Mouse (Mus musculus) heart, postnatal 36 days (tissue): Measurements from ENCODE around the gene Slc6a9. TPM values are rescaled to one million over a fixed set of nuclear protein-coding genes. Genes with fewer than 3 reads are reported as not detected.

Experiments used
- DNase-seq, 2 experiments: peaks; one replicate each; pipeline ENCODE4 v3.0.0; 2021 to 2022
- intact Hi-C: fragments of 180-260 bp; cut with DNase I; formaldehyde crosslinking; loops from one replicate; pipeline ENCODE4 v1.15.1; 2025
- total RNA-seq, 2 experiments: library from RNA; stranded (reverse); gene quantifications; 2 replicates each; pipeline ENCODE4 v1.2.3; 2021

Gene Slc6a9
- total RNA-seq = 1 to 10 TPM; 4.3 to 4.7 TPM

- intact Hi-C loops = loop anchor here (10.0 kb wide), 1 partner anchor 460 kb away; the partner anchor contains the start of gene Ptprf
- no peak for DNase-seq
Observed at GRCm38 (mm10) chr4:117834457-117834844, at the start of gene Slc6a9. Gene Slc6a9 (plus strand): TSS chr4:117834506.

- intact Hi-C loops = no loop called here
Observed at GRCm38 (mm10) chr4:117786963-117787362, 47.3 kb upstream of the Slc6a9 start.

GRCm38 (mm10) chr4:117788308-117788707 lies 46.0 kb upstream of the Slc6a9 start:
- DNase-seq = peak; percentile 10 to 15
- intact Hi-C loops = no loop called here

More at GRCm38 (mm10) chr4:117786963-117787362, 47.3 kb upstream of the Slc6a9 start:
- DNase-seq = peak in 1 of 2 experiments; percentile 14

- DNase-seq = no peak
- intact Hi-C loops = no loop called here
Observed at GRCm38 (mm10) chr4:117799904-117800303, 34.4 kb upstream of the Slc6a9 start.

GRCm38 (mm10) chr4:117806992-117807391 lies 27.3 kb upstream of the Slc6a9 start:
- DNase-seq = no peak
- intact Hi-C loops = no loop called here

GRCm38 (mm10) chr4:117810933-117811332 lies 23.4 kb upstream of the Slc6a9 start:
- intact Hi-C loops = no loop called here
- no peak for DNase-seq

- intact Hi-C loops = no loop called here
- peak; percentile 17 to 20 for DNase-seq
Observed at GRCm38 (mm10) chr4:117813591-117814192, 20.6 kb upstream of the Slc6a9 start.

- intact Hi-C loops = no loop called here
- DNase-seq = no peak
Observed at GRCm38 (mm10) chr4:117814333-117814732, 20.0 kb upstream of the Slc6a9 start.

GRCm38 (mm10) chr4:117816776-117817175 lies 17.5 kb upstream of the Slc6a9 start:
- DNase-seq = no peak
- intact Hi-C loops = no loop called here

GRCm38 (mm10) chr4:117818032-117818431 lies 16.3 kb upstream of the Slc6a9 start:
- intact Hi-C loops = no loop called here
- no peak for DNase-seq

GRCm38 (mm10) chr4:117828572-117829145 lies 5.6 kb upstream of the Slc6a9 start:
- DNase-seq = no peak
- intact Hi-C loops = loop anchor here (1.0 to 2.0 kb wide), 3 partner anchors 30 to 255 kb away; no protein-coding TSS in a partner anchor

GRCm38 (mm10) chr4:117829260-117830123 lies 4.8 kb upstream of the Slc6a9 start:
- DNase-seq = peak; percentile 72 to 76
- intact Hi-C loops = loop anchor here (1.0 to 10.0 kb wide), 4 partner anchors 29 to 465 kb away; partner anchors contain the start of gene Ptprf

GRCm38 (mm10) chr4:117830124-117830551 lies 4.2 kb upstream of the Slc6a9 start:
- intact Hi-C loops = loop anchor here (10.0 kb wide), 1 partner anchor 465 kb away; the partner anchor contains the start of gene Ptprf
- peak; percentile 69 to 82 for DNase-seq

GRCm38 (mm10) chr4:117830801-117831200 lies 3.5 kb upstream of the Slc6a9 start:
- intact Hi-C loops = loop anchor here (10.0 kb wide), 1 partner anchor 464 kb away; the partner anchor contains the start of gene Ptprf
- no peak for DNase-seq

GRCm38 (mm10) chr4:117831499-117831898 lies 2.8 kb upstream of the Slc6a9 start:
- DNase-seq = no peak

GRCm38 (mm10) chr4:117831920-117832691 lies 2.2 kb upstream of the Slc6a9 start:
- intact Hi-C loops = loop anchor here (10.0 kb wide), 1 partner anchor 463 kb away; the partner anchor contains the start of gene Ptprf
- peak; percentile 24 to 27 for DNase-seq

More at GRCm38 (mm10) chr4:117831499-117831898, 2.8 kb upstream of the Slc6a9 start:
- intact Hi-C loops = loop anchor here (10.0 kb wide), 1 partner anchor 463 kb away; the partner anchor contains the start of gene Ptprf

- intact Hi-C loops = loop anchor here (5.0 to 10.0 kb wide), 2 partner anchors 82 to 460 kb away; partner anchors contain the start of gene Ptprf
- DNase-seq = peak; percentile 64 to 70
Observed at GRCm38 (mm10) chr4:117834845-117835530, 682 bp downstream of the Slc6a9 start.

GRCm38 (mm10) chr4:117835531-117836111 lies 1.3 kb downstream of the Slc6a9 start:
- DNase-seq = no peak

More at GRCm38 (mm10) chr4:117835531-117836111, 1.3 kb downstream of the Slc6a9 start:
- intact Hi-C loops = loop anchor here (5.0 to 10.0 kb wide), 2 partner anchors 82 to 459 kb away; partner anchors contain the start of gene Ptprf
